9 mouse cellular contexts compared by ENCODE assay signal in genomic region chr6:67534191-67535004, GRCm38 (mm10). TPM values are rescaled to one million over a fixed set of nuclear protein-coding genes. Genes with fewer than 3 reads are reported as not detected.
DNase-seq lines count a peak whose midpoint lies in the region; ATAC-seq and TF ChIP-seq lines count a peak whose summit lies in the region.
"Had no signal": no experiment of that assay in that cellular context is flagged by ENCODE, and none has a peak within 500 bp of the region (broad histone marks: within the 10 kb centered on the region; RNA-seq: fewer than 3 reads in every experiment).

No protein-coding gene starts in this region.

- no peaks in the 10 kb centered on the region for H3K36me3 ChIP-seq in kidney, adult 2 months (ENCODE audit: control insufficient read depth, insufficient read depth, low read length)
- H3K36me3 ChIP-seq in embryonic facial prominence, embryonic 13.5 days: no peaks in the 10 kb centered on the region
- H3K36me3 ChIP-seq in kidney, postnatal 0 days (ENCODE audit: insufficient read depth, low read length): no peaks in the 10 kb centered on the region

- H3K9ac ChIP-seq in embryonic facial prominence, embryonic 13.5 days: peak overlapping the region; percentile 63
- H3K9ac ChIP-seq in kidney, postnatal 0 days (ENCODE audit: low read depth, low read length): peak overlapping the region; percentile 52

- WGBS in kidney, adult 2 months: 7% methylated on average over 31 of the region's 31 CpGs
- WGBS in embryonic facial prominence, embryonic 13.5 days: 5% methylated on average over 31 of the region's 31 CpGs
- 6% methylated on average over 31 of the region's 31 CpGs for WGBS in kidney, postnatal 0 days

- peak overlapping the region; percentile 62 for H3K4me3 ChIP-seq in kidney, adult 2 months (ENCODE audit: insufficient read depth, low read depth, low read length)
- H3K4me3 ChIP-seq in embryonic facial prominence, embryonic 13.5 days: peak overlapping the region; percentile 50
- peak overlapping the region; percentile 37 for H3K4me3 ChIP-seq in kidney, postnatal 0 days (replicated peaks; ENCODE audit: low read depth, low read length)

- peak overlapping the region; percentile 76 for H3K27ac ChIP-seq in kidney, adult 2 months (ENCODE audit: insufficient read depth, low read depth, low read length)
- H3K27ac ChIP-seq in embryonic facial prominence, embryonic 13.5 days: no peak overlapping the region
- peak overlapping the region; percentile 68 for H3K27ac ChIP-seq in kidney, postnatal 0 days

- no peaks in the 10 kb centered on the region for H3K9me3 ChIP-seq in embryonic facial prominence, embryonic 13.5 days
- no peaks in the 10 kb centered on the region for H3K9me3 ChIP-seq in kidney, postnatal 0 days (replicated peaks; ENCODE audit: low read length)

- DNase-seq in kidney, adult 2 months: peak; percentile 49
- no peak for DNase-seq in kidney, postnatal 36 days
- no peak for DNase-seq in kidney, postnatal 0 days (ENCODE audit: low spot score)
- peak; percentile 10 for DNase-seq in naive thymus-derived CD4-positive, alpha-beta T cell, adult 2 months (ENCODE audit: low read depth)
- no peak for DNase-seq in gastrocnemius, postnatal 25 days
- DNase-seq in ovary, adult 18-20 months (ENCODE audit: low spot score): no peak
- DNase-seq in testis, postnatal 14 days (ENCODE audit: low spot score): no peak

- peaks cover 5% of the 10 kb centered on the region; the same call in 1 of the 2 replicates for H3K4me1 ChIP-seq in kidney, adult 2 months (ENCODE audit: control insufficient read depth, insufficient read depth, low read length)
- H3K4me1 ChIP-seq in embryonic facial prominence, embryonic 13.5 days: peaks cover 25% of the 10 kb centered on the region
- no peaks in the 10 kb centered on the region for H3K4me1 ChIP-seq in kidney, postnatal 0 days (replicated peaks; ENCODE audit: insufficient read depth, low read length)

- ATAC-seq in embryonic facial prominence, embryonic 13.5 days (ENCODE audit: insufficient number of reproducible peaks, insufficient read depth, low FRiP score, low TSS enrichment, low read depth): no peak
- ATAC-seq in kidney, postnatal 0 days (replicated peaks; ENCODE audit: low FRiP score, low read depth): no peak

- no peak for TF ChIP-seq CTCF in kidney, adult 2 months (conservative IDR thresholded peaks at IDR 0.05; ENCODE audit: insufficient read depth, insufficient read length, low read depth, low read length)
- TF ChIP-seq CTCF in kidney, postnatal 0 days (IDR thresholded peaks at IDR 0.05; ENCODE audit: low read depth): no peak

- H3K27me3 ChIP-seq in kidney, adult 2 months (replicated peaks; ENCODE audit: control insufficient read depth, insufficient read depth, low read length): no peaks in the 10 kb centered on the region
- H3K27me3 ChIP-seq in embryonic facial prominence, embryonic 13.5 days: peaks cover 73% of the 10 kb centered on the region
- H3K27me3 ChIP-seq in kidney, postnatal 0 days (ENCODE audit: insufficient read depth, low read length): peaks cover 13% of the 10 kb centered on the region; the same call in 1 of the 2 replicates

- peak overlapping the region; percentile 87 for H3K4me2 ChIP-seq in embryonic facial prominence, embryonic 13.5 days
- H3K4me2 ChIP-seq in kidney, postnatal 0 days (ENCODE audit: low read length): peak overlapping the region; percentile 61

- TF ChIP-seq POLR2A in kidney, adult 2 months (IDR thresholded peaks at IDR 0.05; ENCODE audit: low read depth, low read length): no peak

RNA-seq across cellular contexts. Expression of gene Tacstd2, which starts 1.2 kb away (rescaled TPM):
- polyA plus RNA-seq in kidney, adult 2 months (2012; rRNA removed): 43.5 and 52.5 TPM in 2 replicates
- polyA plus RNA-seq in embryonic facial prominence, embryonic 13.5 days (2015; fragmentation: Nextera tagmentation; extraction: Ambion mirVana): 54.0 and 61.6 TPM in 2 replicates
- 140 and 145 TPM in 2 replicates for polyA plus RNA-seq in kidney, postnatal 0 days (2015; fragmentation: Nextera tagmentation; extraction: Ambion mirVana)
- not detected for total RNA-seq in gastrocnemius, postnatal 25 days (2021)
- total RNA-seq: MEL had no signal

RNA-seq across cellular contexts. Expression of gene Il23r, which starts 42.7 kb away (rescaled TPM):
- polyA plus RNA-seq in kidney, adult 2 months (2012; rRNA removed): not detected in 2 replicates
- not detected in 2 replicates for polyA plus RNA-seq in embryonic facial prominence, embryonic 13.5 days (2015; fragmentation: Nextera tagmentation; extraction: Ambion mirVana)
- 0.06 TPM in 1 of 2 replicates, not detected in the other for polyA plus RNA-seq in kidney, postnatal 0 days (2015; fragmentation: Nextera tagmentation; extraction: Ambion mirVana)
- total RNA-seq in gastrocnemius, postnatal 25 days (2021): not detected
- total RNA-seq: MEL had no signal

Comparison
In these comparisons a context has a peak if more than half of its experiments do, and no peak if none do; other contexts are left out.
1. DNase-seq: peak in kidney, adult 2 months (single experiment) and naive thymus-derived CD4-positive, alpha-beta T cell, adult 2 months (single experiment); none in kidney, postnatal 36 days (0 of 2), kidney, postnatal 0 days (single experiment), gastrocnemius, postnatal 25 days (single experiment), ovary, adult 18-20 months (single experiment) and testis, postnatal 14 days (single experiment).
2. Peak in every context shown above with its lines, with median percentiles within 50 percentile points of each other: H3K4me3 ChIP-seq.